Mouse (Mus musculus) forebrain, embryonic 14.5 days (tissue): ENCODE results near the gene Abat. TPM values are rescaled to one million over a fixed set of nuclear protein-coding genes. Genes with fewer than 3 reads are reported as not detected.

Experiments
- ATAC-seq: fragments of 200-750 bp; cut with Nextera tagmentation; 2 replicates; pipeline ENCODE4 v1.8.0; 2017; ENCODE audit warnings: mild to moderate bottlenecking, moderate library complexity
- DNase-seq: peaks from one replicate; pipeline ENCODE4 v3.0.0-alpha.2; 2015; ENCODE audit warnings: low spot score
- H3K27ac ChIP-seq: fragments of 300-500 bp; sonication (generic); 2 replicates; pipeline ENCODE4 v1.5.1; 2014; ENCODE audit warnings: low read depth, mild to moderate bottlenecking, control low read depth, low read length, moderate library complexity
- H3K27me3 ChIP-seq: fragments of 300-500 bp; sonication (generic); replicated peaks from 2 replicates; pipeline ENCODE4 v1.6.1; 2014; ENCODE audit warnings: low read length, control low read depth, mixed read lengths; ENCODE audit not compliant: control insufficient read depth, insufficient read depth
- H3K36me3 ChIP-seq: fragments of 300-500 bp; sonication (generic); 2 replicates; pipeline ENCODE4 v1.6.1; 2014; ENCODE audit warnings: low read length, control low read depth; ENCODE audit not compliant: control insufficient read depth, insufficient read depth
- H3K4me1 ChIP-seq: fragments of 300-500 bp; sonication (generic); 2 replicates; pipeline ENCODE4 v1.6.1; 2014; ENCODE audit warnings: antibody characterized with exemption, low read length, control low read depth; ENCODE audit not compliant: control insufficient read depth, insufficient read depth
- H3K4me2 ChIP-seq: fragments of 300-500 bp; sonication (generic); 2 replicates; pipeline ENCODE4 v1.6.1; 2014; ENCODE audit warnings: mild to moderate bottlenecking, control low read depth, low read length
- H3K4me3 ChIP-seq: fragments of 300-500 bp; sonication (generic); 2 replicates; pipeline ENCODE4 v1.5.1; 2014; ENCODE audit warnings: low read depth, low read length, control low read depth
- H3K9ac ChIP-seq: fragments of 300-500 bp; sonication (generic); 2 replicates; pipeline ENCODE4 v1.6.1; 2014; ENCODE audit warnings: mild to moderate bottlenecking, low read length, control low read depth, moderate library complexity
- H3K9me3 ChIP-seq: fragments of 300-500 bp; sonication (generic); replicated peaks from 2 replicates; pipeline ENCODE4 v1.6.1; 2016; ENCODE audit warnings: low read length, control low read depth, mixed read lengths; ENCODE audit not compliant: control insufficient read depth
- WGBS: fragments of 180-500 bp; shearing (Covaris S2); extraction: QIAGEN DNeasy Blood & Tissue Kit; methylation state at CpG from one replicate; pipeline ENCODE4 v1.1.7; 2014; 5-methylcytosine and 5-hydroxymethylcytosine counted together
- polyA plus RNA-seq: library from polyadenylated mRNA; unstranded; fragments of >200 nt; fragmentation: Nextera tagmentation; extraction: Ambion mirVana; gene quantifications from 2 replicates; pipeline ENCODE4 v1.2.1, GENCODE M21; 2014

Gene Abat
- 34.9 and 36.0 TPM in 2 replicates for polyA plus RNA-seq

DNA sequence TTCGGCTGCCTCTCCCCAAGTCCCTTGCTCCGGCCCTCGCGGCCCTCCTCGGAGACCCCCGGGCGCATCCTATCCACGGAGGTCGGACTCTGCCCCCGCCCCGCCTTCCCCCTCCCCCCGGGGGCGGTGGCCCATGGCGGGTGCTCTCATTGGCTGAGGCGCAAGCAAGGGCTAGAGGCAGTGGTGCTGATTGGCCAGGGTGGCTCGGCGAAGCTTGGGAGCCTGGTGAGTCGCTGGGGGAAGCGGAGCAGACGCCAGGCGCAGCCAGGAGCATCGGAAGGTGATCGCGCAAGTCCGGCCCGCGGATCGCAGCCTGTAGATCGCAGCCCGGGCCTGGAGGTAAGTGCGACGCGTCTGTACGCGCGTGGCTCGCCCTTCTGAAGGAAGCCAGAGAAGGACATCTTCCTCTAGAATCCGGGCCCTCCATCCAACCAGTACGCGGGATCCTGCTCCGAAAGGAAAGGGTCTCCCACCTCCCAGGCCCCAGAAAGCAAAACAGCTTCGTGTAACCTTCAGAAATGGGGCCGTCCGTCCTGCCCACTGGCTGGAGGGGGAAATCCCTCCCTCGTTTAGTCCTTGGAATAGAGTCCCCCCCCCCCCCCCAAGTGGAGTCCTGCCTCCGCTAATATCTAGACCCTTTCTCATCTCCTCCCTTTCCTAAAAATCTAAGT lies at the start of gene Abat:
Abat (plus strand) TSS at position 194 of the 671 bp plus-strand sequence.
- 0 out of 2 replicates have a peak, but pooled peaks cover 5% of the 10 kb centered on the region for H3K27me3 ChIP-seq
- WGBS = 1% methylated on average over 46 of the region's 46 CpGs
- peak within 1 kb of the TSS; percentile 66 for H3K9ac ChIP-seq
- no peaks in the 10 kb centered on the region for H3K9me3 ChIP-seq
- peaks cover 14% of the 10 kb centered on the region for H3K4me1 ChIP-seq
- no peaks in the 10 kb centered on the region for H3K36me3 ChIP-seq
- DNase-seq (peak; percentile 97), ATAC-seq (peak; percentile 100)
- H3K27ac ChIP-seq = peak within 1 kb of the TSS; percentile 40
- peak within 1 kb of the TSS; percentile 53 for H3K4me3 ChIP-seq
- H3K4me2 ChIP-seq = peak within 1 kb of the TSS; percentile 72

DNA sequence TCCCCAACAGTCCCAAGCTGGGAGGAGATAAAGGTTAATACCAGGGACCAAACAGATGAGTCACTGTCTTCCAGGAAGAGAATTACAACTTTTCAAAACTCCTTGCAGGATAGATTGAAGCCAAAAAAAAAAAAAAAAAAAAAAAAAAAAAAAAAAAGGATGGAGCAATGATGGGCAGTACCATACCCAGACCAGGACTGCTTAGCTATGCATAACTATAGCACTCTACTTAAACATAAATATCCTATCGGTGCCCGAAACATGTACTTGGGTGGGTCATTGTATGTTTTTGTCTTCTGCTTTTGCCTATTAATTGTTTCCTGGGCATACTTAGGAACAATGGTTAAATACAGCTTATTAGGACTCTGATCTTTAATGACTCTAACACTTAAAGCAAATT lies 43.1 kb upstream of the Abat start:
- DNase-seq (no peak), ATAC-seq (peak; percentile 74)
- Histone ChIP-seq H3K4me1 (no peaks in the 10 kb centered on the region), H3K27me3 (no peaks in the 10 kb centered on the region), H3K36me3 (no peaks in the 10 kb centered on the region), H3K9me3 (no peaks in the 10 kb centered on the region), H3K27ac (no peak overlapping the region), H3K4me3 (peak overlapping the region; percentile 69), H3K9ac (no peak overlapping the region; the same call in 1 of the 2 replicates), H3K4me2 (peak overlapping the region; percentile 77)
- 88% methylated on average over 2 of the region's 2 CpGs for WGBS

DNA sequence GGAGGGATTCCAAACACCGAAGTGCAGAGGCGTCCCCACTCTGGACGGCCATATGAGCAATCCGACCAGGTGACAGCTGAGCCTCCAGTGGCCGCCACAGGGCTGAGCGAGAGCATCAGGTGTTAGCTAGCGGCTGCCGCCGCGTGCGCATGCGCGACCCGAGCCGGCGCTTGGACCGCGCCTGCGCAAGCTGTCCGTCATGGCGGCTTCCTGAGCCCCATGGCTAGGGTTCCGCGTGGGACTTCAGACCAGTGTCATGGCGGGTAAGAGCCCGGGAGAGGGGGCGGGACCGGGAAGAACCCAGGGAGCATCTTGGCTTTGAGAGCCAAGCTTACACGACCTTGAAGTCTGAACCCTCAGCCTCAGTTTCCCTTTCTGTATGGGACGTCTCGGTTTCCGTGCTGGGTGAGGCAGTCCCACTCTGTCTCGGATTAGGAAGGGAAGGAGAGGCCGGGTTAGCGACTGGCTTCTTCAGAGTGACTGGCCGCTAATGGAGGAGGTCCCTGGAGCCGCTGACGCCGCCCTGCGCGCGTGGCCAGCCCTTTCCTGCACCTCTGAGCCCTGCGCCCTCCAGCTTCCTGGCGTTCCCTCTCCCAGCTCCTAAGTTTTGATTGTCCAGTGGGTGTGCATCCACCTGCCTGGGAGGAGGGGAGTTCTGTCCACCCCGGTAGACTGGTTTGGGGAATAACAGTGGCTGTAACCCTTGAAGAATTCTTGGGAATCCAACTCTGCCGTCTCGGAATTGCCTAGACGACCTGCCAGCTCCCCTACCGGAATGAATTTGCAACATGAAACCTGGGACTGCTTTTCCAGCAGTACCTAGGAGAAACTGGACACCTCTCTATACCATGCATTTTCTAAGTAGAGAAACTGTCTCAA lies 42.4 kb upstream of the Abat start, which contains the start of gene Mettl22:
Mettl22 (plus strand) TSS at position 186 of the 879 bp plus-strand sequence.
- Histone ChIP-seq H3K36me3 (no peaks in the 10 kb centered on the region), H3K4me2 (peak within 1 kb of the TSS; percentile 77), H3K27me3 (no peaks in the 10 kb centered on the region), H3K9ac (peak within 1 kb of the TSS; percentile 77), H3K9me3 (no peaks in the 10 kb centered on the region), H3K27ac (peak within 1 kb of the TSS; percentile 58), H3K4me3 (peak within 1 kb of the TSS; percentile 69), H3K4me1 (no peaks in the 10 kb centered on the region)
- under 1% methylated on average over 48 of the region's 48 CpGs for WGBS
- ATAC-seq (peak; percentile 98), DNase-seq (peak; percentile 96)

DNA sequence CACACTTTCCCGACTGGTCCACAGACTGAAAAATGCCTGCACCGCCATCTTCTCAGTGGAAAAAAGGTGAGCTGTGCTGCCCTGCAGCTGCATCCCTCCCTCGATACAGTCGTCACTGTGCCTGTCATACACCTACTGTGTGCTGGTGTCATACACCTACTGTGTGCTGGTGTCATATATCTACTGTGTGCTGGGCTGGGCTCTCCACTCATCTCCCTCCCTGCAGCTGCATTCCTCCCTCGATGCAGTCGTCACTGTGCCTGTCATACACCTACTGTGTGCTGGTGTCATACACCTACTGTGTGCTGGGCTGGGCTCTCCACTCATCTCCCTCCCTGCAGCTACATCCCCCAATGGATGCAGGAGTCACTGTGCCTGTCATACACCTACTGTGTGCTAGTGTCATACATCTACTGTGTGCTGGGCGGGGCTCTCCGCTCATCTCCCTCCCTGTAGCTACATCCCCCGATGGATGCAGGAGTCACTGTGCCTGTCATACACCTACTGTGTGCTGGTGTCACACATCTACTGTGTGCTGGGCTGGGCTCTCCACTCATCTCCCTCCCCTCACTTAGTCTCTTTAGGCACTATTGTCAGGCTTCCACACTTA lies 25.7 kb upstream of the Abat start:
- WGBS = 94% methylated on average over 9 of the region's 9 CpGs
- DNase-seq (no peak), ATAC-seq (no peak)
- Histone ChIP-seq H3K27ac (no peak overlapping the region), H3K9me3 (no peaks in the 10 kb centered on the region), H3K36me3 (peaks cover 59% of the 10 kb centered on the region), H3K9ac (no peak overlapping the region), H3K27me3 (no peaks in the 10 kb centered on the region), H3K4me3 (no peak overlapping the region), H3K4me1 (no peaks in the 10 kb centered on the region), H3K4me2 (no peak overlapping the region)

DNA sequence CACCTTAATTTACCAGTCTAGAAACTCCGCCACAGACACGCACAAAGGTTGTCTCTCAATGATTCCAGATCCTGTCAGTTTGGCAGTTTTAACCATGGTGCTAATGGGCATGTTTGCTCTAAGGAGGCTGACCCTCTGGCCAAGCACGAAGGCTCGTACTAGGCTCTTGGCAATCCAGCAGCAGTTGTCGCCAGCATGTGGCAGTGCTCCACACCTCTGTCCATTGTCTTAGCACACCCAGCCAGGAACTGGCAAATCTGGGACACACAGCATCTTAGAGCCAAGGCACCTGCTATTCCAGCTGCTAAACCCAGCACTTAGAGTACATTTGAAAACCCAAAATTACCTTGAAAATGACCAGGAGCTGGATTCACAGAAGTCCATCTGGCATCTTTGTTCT lies 23.9 kb upstream of the Abat start:
- no peak for ATAC-seq
- Histone ChIP-seq H3K9me3 (no peaks in the 10 kb centered on the region), H3K4me1 (no peaks in the 10 kb centered on the region), H3K4me3 (no peak overlapping the region), H3K27ac (no peak overlapping the region), H3K9ac (no peak overlapping the region), H3K27me3 (no peaks in the 10 kb centered on the region), H3K36me3 (peaks cover 50% of the 10 kb centered on the region), H3K4me2 (no peak overlapping the region)
- DNase-seq = no peak
- 68% methylated on average over 5 of the region's 5 CpGs for WGBS

DNA sequence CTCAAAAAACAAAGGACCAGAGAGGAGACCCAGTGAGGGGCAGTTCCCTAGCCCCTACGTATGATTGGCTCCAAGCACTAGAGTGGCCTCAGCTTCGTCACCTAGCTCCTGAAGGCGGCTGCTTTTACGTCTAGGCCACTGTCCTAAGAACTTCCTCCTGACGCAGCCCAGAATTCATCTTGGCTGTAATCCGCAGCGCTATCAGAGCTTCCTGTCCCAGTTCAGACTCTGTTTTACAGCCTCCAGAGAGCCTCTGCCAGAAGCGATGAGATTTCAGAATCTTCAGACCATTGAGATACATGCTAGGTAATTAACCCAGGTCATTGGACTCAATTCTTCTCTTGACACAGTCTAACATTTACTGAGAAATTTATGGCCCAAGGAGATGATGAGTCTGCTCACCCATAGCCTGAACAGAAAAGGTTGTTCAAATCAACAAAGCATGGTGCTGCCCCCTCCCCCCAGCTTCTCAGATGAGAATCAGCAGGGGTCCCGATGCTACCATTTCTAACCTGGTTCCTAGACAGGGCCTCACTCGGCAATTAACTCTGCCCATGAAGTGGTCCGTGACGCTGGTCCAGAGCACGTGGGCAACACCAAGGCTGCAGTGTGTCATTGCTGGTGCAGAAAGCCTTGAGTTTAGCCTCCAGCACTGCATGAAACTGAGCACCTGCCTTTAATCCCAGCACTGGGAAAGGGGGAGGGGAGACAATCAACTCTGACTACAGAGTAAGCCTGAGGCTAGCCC lies 21.3 kb upstream of the Abat start:
- Histone ChIP-seq H3K27ac (no peak overlapping the region), H3K4me1 (no peaks in the 10 kb centered on the region), H3K9ac (no peak overlapping the region), H3K4me3 (no peak overlapping the region), H3K27me3 (no peaks in the 10 kb centered on the region), H3K9me3 (no peaks in the 10 kb centered on the region), H3K4me2 (no peak overlapping the region), H3K36me3 (peaks cover 31% of the 10 kb centered on the region)
- DNase-seq (no peak), ATAC-seq (no peak)
- WGBS = 37% methylated on average over 13 of the region's 13 CpGs

DNA sequence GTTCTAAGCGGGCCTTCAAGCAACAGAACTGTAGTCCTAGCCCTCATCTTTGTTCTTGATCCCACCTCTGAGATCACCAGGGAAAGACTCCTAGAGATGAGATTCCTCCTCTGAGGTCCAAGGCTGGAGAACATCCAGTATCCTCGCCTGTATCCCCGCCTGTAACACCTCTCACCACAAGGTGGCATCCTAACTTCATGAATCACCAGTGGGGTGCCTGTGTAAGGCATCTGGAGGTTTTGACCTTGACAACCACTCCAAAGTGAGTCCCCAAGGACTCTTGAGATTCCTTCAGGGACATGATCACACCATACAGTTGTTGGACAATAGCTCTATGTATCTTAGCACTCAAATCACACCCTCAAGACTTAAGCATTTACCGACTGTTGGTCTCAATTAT lies 19.0 kb upstream of the Abat start:
- Histone ChIP-seq H3K27ac (no peak overlapping the region), H3K9me3 (no peaks in the 10 kb centered on the region), H3K4me2 (no peak overlapping the region), H3K4me3 (no peak overlapping the region), H3K9ac (no peak overlapping the region), H3K27me3 (no peaks in the 10 kb centered on the region), H3K4me1 (no peaks in the 10 kb centered on the region), H3K36me3 (peaks cover 13% of the 10 kb centered on the region; the same call in 1 of the 2 replicates)
- WGBS = 23% methylated on average over 4 of the region's 4 CpGs
- peak; percentile 79; the same call in 1 of the 2 replicates for ATAC-seq
- peak; percentile 87 for DNase-seq

DNA sequence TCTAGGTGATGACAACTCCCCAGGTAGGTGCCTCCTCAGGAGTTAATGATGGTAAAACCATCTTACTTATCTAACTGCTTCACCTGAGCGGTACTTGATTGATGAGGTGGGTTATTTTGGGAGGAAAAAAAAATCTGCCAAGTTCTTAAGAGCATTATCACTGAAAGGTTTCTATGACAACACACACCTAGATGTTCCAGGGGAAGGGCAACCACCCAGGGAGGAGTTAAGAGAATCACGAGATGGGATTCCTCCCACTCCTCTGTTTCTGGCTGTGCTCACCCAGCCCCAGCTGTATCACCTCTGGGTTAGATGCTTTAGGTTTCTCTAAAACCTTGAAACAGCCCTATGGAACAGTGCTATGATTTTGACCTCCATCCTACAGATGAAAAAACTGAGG lies 16.3 kb upstream of the Abat start:
- no peak overlapping the region for H3K27ac ChIP-seq
- no peak overlapping the region for H3K9ac ChIP-seq
- no peaks in the 10 kb centered on the region for H3K36me3 ChIP-seq
- no peak overlapping the region for H3K4me2 ChIP-seq
- no peak; the same call in 1 of the 2 replicates for ATAC-seq
- no peaks in the 10 kb centered on the region for H3K27me3 ChIP-seq
- H3K4me3 ChIP-seq = no peak overlapping the region
- H3K4me1 ChIP-seq = no peaks in the 10 kb centered on the region
- H3K9me3 ChIP-seq = no peaks in the 10 kb centered on the region
- DNase-seq = no peak
- WGBS = 63% methylated on average over 2 of the region's 2 CpGs
